Mouse (Mus musculus) ES-E14 (cell line): ENCODE results near the gene Ssbp1.

Source experiments
- HCFC1 ChIP-seq: IDR thresholded peaks from 2 replicates; pipeline ENCODE4 v1.6.1; 2012; ENCODE audit warnings: low read length, inconsistent platforms, borderline replicate concordance; ENCODE audit not compliant: insufficient read depth
- MAFK ChIP-seq: IDR thresholded peaks from 2 replicates; pipeline ENCODE4 v1.6.1; 2014; ENCODE audit warnings: mild to moderate bottlenecking, low read depth, low read length, inconsistent platforms; ENCODE audit not compliant: insufficient read depth
- ZNF384 ChIP-seq: IDR thresholded peaks from 2 replicates; pipeline ENCODE4 v1.6.1; 2012; ENCODE audit warnings: low read depth, low read length, inconsistent platforms

GRCm38 (mm10) chr6:40423013-40423412 is 48.1 kb upstream of the Ssbp1 start:
- TF ChIP-seq HCFC1, result no peak
- no peak for TF ChIP-seq ZNF384
- TF ChIP-seq MAFK, result no peak
